9 mouse cellular contexts compared by ENCODE assay signal in genomic region chr6:144056252-144057097, GRCm38 (mm10).
DNase-seq lines count a peak whose midpoint lies in the region; ATAC-seq lines count a peak whose summit lies in the region.
"Had no signal": no experiment of that assay in that cellular context is flagged by ENCODE, and none has a peak within 500 bp of the region (broad histone marks: within the 10 kb centered on the region; RNA-seq: fewer than 3 reads in every experiment).

No protein-coding gene starts in this region.

- no peaks in the 10 kb centered on the region for H3K27me3 ChIP-seq in lung, embryonic 16.5 days (ENCODE audit: control insufficient read depth, insufficient read depth, low read depth, low read length)

- 27% methylated on average over 10 of the region's 10 CpGs for WGBS in lung, embryonic 16.5 days

- peak overlapping the region; percentile 85 for H3K27ac ChIP-seq in lung, embryonic 16.5 days (ENCODE audit: low read length)

- no peak overlapping the region for H3K4me3 ChIP-seq in lung, embryonic 16.5 days (ENCODE audit: low read length)
- H3K4me3 ChIP-seq: erythroblast, embryonic 14.5 days had no signal

- H3K9me3 ChIP-seq in lung, embryonic 16.5 days (ENCODE audit: control insufficient read depth, low read length), result no peaks in the 10 kb centered on the region

- peaks cover 25% of the 10 kb centered on the region for H3K4me1 ChIP-seq in lung, embryonic 16.5 days (replicated peaks; ENCODE audit: control insufficient read depth, insufficient read depth, low read length)

- peak; percentile 88 for ATAC-seq in frontal cortex, adult (ENCODE audit: low TSS enrichment)
- ATAC-seq in lung, embryonic 16.5 days (ENCODE audit: low read depth), result peak; percentile 89

- H3K9ac ChIP-seq in lung, embryonic 16.5 days (ENCODE audit: low read length), result no peak overlapping the region

- 0 out of 2 replicates have a peak overlapping the region, but pooled peaks have one; percentile 21 for H3K4me2 ChIP-seq in lung, embryonic 16.5 days (ENCODE audit: low read depth, low read length)

- no peaks in the 10 kb centered on the region for H3K36me3 ChIP-seq in lung, embryonic 16.5 days (ENCODE audit: control insufficient read depth, insufficient read depth, low read length)

- DNase-seq in urinary bladder, postnatal 14 days (ENCODE audit: low spot score), result peak; percentile 56
- DNase-seq in urinary bladder, postnatal 10 days (ENCODE audit: low spot score), result no peak
- peak; percentile 67 for DNase-seq in heart, postnatal 4 days
- DNase-seq in layer of hippocampus, postnatal 10 days (ENCODE audit: low spot score in 2 of 2), result peak; percentile 77 to 83
- DNase-seq in right cerebral cortex, postnatal 25 days, result peak; percentile 38
- DNase-seq in MN1 (ENCODE audit: low spot score), result no peak

Comparison
In these comparisons a context has a peak if more than half of its experiments do, and no peak if none do; other contexts are left out.
1. DNase-seq: peak in urinary bladder, postnatal 14 days (single experiment), heart, postnatal 4 days (single experiment), layer of hippocampus, postnatal 10 days (2 of 2) and right cerebral cortex, postnatal 25 days (single experiment); none in urinary bladder, postnatal 10 days (single experiment) and MN1 (single experiment).